Mouse (Mus musculus): ENCODE results near the gene Rsph3b.

DNA sequence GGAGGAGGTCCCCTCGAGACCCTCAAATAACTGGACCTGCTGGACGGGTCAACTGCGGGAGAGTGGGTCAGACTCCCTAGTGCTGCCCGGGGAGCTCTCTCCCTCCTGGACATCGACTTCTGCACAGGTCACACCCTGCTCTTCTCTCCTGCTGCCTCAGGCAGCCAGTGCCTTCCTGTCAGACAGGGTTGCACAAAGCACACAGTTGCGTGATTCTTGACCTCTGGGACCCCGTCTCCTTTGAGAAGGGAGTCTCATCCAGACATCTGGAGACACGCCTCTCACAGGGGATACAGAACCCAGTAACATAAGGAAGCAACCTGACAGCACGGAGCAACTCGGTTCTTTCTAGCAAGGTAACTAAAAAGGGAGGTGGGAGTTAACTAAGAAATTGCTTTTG, 55.1 kb downstream of the Rsph3b start:
- TF ChIP-seq CTCF (conservative IDR thresholded peaks at IDR 0.05; ENCODE audit: insufficient read depth, insufficient read length, low read depth, low read length) (no peak), POLR2A (IDR thresholded peaks at IDR 0.05; ENCODE audit: low read depth, low read length) (no peak)

Data from kidney, adult 2 months (tissue).